Mouse (Mus musculus) adipocyte (in vitro differentiated cells): Measurements from ENCODE around the gene Zranb1.
A peak's percentile ranks its signal among the peaks of the same experiment; 100 is the strongest.

ENCODE experiments used
- DNase-seq: peaks from one replicate; pipeline ENCODE4 v3.0.0-alpha.2; 2016; ENCODE audit warnings: low spot score

Zranb1 gene

GRCm38 (mm10) chr7:132930850-132931559 is at the start of gene Zranb1:
Gene Zranb1 (plus strand): TSS chr7:132931142.
- peak; percentile 94 for DNase-seq

- no peak for DNase-seq
These were observed 48.6 kb upstream of the Zranb1 start for GRCm38 (mm10) chr7:132882343-132882742.

GRCm38 (mm10) chr7:132884031-132884430 is 46.9 kb upstream of the Zranb1 start:
- no peak for DNase-seq

- DNase-seq: peak; percentile 21
These were observed 43.7 kb upstream of the Zranb1 start for GRCm38 (mm10) chr7:132887019-132887804.

- no peak for DNase-seq
These were observed 42.9 kb upstream of the Zranb1 start for GRCm38 (mm10) chr7:132888052-132888451.

GRCm38 (mm10) chr7:132888518-132889249 is 42.3 kb upstream of the Zranb1 start:
- DNase-seq: no peak

- DNase-seq: no peak
These were observed 41.3 kb upstream of the Zranb1 start for GRCm38 (mm10) chr7:132889691-132890090.

- DNase-seq: no peak
These were observed 40.7 kb upstream of the Zranb1 start for GRCm38 (mm10) chr7:132890201-132890600.

GRCm38 (mm10) chr7:132891561-132892310 is 39.2 kb upstream of the Zranb1 start:
- DNase-seq: no peak

- no peak for DNase-seq
These were observed 38.7 kb upstream of the Zranb1 start for GRCm38 (mm10) chr7:132892311-132892661.

GRCm38 (mm10) chr7:132892806-132893205 is 38.1 kb upstream of the Zranb1 start:
- no peak for DNase-seq

- DNase-seq: no peak
These were observed 37.6 kb upstream of the Zranb1 start for GRCm38 (mm10) chr7:132893336-132893735.

- peak; percentile 63 for DNase-seq
These were observed 35.9 kb upstream of the Zranb1 start for GRCm38 (mm10) chr7:132894841-132895555.

- no peak for DNase-seq
These were observed 34.6 kb upstream of the Zranb1 start for GRCm38 (mm10) chr7:132896206-132896815.

- DNase-seq: no peak
These were observed 33.7 kb upstream of the Zranb1 start for GRCm38 (mm10) chr7:132897258-132897657.

GRCm38 (mm10) chr7:132898234-132898633 is 32.7 kb upstream of the Zranb1 start:
- no peak for DNase-seq

- DNase-seq: no peak
These were observed 30.0 kb upstream of the Zranb1 start for GRCm38 (mm10) chr7:132900826-132901531.

- no peak for DNase-seq
These were observed 27.1 kb upstream of the Zranb1 start for GRCm38 (mm10) chr7:132903796-132904195.

- DNase-seq: no peak
These were observed 9.0 kb upstream of the Zranb1 start for GRCm38 (mm10) chr7:132921971-132922370.

GRCm38 (mm10) chr7:132925227-132925626 is 5.7 kb upstream of the Zranb1 start:
- DNase-seq: no peak
